Mouse (Mus musculus) adrenal gland, postnatal 25 days (tissue): ENCODE results near the gene Alox12b. TPM values are rescaled to one million over a fixed set of nuclear protein-coding genes. Genes with fewer than 3 reads are reported as not detected.

ENCODE experiments used
- DNase-seq: peaks from one replicate; pipeline ENCODE4 v3.0.0; 2021; ENCODE audit warnings: mixed read lengths
- total RNA-seq: library from RNA; stranded (reverse); gene quantifications from 2 replicates; pipeline ENCODE4 v1.2.3, GENCODE M21; 2021

Gene Alox12b
- total RNA-seq, 1 experiment from 2014 or later = not detected

- DNase-seq = no peak
Measured at GRCm38 (mm10) chr11:69178525-69178924, 21.7 kb downstream of the Alox12b start.

DNA sequence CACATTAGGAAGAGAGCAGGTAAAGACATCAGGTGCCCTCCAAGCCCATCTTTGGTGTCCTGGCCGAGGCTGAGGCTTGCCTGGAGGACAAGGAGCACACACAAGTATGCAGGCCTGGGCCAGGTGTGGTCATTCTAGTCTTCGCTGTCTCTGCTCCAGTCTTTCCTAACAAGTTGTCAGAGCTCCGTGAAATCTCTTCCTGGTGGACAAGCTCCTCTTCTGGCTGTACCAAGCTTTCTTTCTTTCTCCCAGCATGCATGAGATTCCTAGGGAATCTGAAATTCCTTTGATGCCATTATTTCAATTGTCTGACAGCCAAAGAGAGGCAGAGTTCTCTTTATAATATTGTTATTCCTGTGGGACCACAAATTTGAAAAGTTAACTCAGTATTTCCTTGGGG lies 22.7 kb downstream of the Alox12b start:
- DNase-seq = no peak

- DNase-seq = no peak
Measured at GRCm38 (mm10) chr11:69180120-69180519, 23.3 kb downstream of the Alox12b start.

- DNase-seq = no peak
Measured at GRCm38 (mm10) chr11:69185031-69185430, 28.2 kb downstream of the Alox12b start.

- DNase-seq = no peak
Measured at GRCm38 (mm10) chr11:69185936-69186335, 29.1 kb downstream of the Alox12b start.

DNA sequence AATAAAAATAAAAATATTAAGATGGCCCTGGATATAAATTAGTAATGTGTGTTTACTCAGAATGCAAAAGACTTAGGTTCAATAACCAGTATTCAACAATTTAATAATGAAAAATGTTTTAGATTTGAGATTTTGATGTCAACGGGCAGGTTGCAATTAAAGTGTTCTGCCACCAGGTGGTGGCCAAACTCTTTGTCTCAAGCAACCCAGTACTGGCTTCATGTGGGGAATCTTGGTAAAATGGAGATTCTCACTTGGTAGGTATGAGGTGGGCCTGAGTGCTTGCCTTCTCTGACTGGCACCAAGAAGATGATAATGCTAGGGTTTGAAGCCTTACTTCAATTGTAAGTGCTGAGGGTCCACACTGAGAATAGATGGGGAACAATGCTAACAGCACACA lies 36.1 kb downstream of the Alox12b start:
- peak; percentile 41 for DNase-seq

DNA sequence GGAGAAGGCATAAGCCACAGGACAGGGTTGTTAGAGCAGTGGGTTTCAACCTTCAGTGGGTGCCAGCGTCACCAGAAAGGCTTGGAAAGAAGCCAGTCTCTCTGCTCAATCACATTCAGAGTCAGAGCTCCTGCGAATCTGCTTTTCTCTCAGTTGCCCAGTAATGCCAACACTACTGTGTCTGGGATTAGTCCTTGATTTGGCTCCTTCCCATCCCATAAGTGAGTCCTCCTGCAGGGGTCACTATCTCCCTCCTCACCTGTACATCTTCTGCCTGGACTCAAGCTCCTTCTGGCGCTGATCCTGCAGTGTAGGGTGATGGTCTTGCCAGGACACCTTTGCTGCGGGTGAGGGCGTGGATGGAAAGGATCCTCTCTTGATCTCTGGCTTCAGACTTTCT lies 40.0 kb downstream of the Alox12b start:
- DNase-seq = no peak

DNA sequence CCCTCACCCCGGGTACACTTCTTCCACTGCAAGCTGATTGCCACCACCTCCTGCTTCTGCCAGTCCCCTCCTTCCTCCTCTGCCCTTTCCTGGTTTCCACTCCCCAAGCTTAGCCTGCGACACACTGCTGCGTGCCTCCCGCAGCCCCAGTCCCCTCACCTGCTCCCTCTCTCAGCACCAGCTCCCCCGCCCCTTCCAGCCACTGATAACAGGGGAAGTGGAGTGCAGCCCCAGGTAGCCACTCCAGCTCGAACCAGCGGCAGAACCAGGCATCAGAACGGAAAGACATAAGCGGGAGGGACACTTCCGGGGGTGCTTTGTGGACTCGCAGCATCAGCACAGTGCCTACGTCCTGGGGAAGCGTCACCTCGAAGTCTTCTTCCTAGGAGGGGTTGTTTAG lies 40.4 kb downstream of the Alox12b start:
- DNase-seq = no peak

DNA sequence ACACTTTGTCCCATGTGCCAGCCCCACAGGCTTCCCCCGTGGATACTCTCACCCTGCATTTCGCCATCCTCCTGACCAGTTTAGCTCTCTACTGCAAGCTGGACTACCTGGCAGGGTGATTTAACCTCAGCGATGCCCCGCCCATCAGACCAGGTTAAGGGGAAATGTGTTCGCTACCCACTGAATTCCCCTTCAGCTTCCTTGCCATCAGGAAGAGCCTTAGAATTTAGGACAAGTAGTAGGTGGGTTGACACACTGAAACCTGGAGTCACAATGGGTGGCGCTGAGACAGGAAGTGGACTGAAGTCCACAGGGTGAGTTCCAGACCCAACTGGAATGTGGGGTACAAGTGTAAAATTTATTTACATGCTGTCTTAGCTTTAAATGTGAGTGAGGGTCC lies 41.0 kb downstream of the Alox12b start, which contains the start of gene Alox8:
TSS of gene Alox8 (minus strand) at position 101 of the 400 bp plus-strand sequence.
- no peak for DNase-seq

DNA sequence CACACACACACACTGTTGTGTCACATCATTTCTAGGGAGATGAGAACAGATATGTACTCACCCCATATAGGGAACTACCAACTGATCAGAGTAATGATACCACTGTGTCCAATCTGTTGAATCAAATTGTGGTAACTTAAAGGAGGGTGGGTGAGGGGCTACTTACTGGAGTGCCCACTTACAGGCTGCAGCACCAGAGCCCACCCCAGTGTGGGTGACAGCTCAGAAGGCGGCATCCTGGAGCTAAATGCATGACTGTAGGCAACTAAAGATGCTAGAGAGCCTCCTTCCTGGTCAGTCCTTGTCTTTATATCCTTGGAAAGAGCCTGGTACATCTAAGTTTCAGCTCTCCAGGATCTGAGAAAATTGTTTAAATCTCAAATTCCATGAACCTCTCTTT lies 42.5 kb downstream of the Alox12b start:
- no peak for DNase-seq

GRCm38 (mm10) chr11:69200231-69200630 lies 43.4 kb downstream of the Alox12b start:
- DNase-seq = no peak

DNA sequence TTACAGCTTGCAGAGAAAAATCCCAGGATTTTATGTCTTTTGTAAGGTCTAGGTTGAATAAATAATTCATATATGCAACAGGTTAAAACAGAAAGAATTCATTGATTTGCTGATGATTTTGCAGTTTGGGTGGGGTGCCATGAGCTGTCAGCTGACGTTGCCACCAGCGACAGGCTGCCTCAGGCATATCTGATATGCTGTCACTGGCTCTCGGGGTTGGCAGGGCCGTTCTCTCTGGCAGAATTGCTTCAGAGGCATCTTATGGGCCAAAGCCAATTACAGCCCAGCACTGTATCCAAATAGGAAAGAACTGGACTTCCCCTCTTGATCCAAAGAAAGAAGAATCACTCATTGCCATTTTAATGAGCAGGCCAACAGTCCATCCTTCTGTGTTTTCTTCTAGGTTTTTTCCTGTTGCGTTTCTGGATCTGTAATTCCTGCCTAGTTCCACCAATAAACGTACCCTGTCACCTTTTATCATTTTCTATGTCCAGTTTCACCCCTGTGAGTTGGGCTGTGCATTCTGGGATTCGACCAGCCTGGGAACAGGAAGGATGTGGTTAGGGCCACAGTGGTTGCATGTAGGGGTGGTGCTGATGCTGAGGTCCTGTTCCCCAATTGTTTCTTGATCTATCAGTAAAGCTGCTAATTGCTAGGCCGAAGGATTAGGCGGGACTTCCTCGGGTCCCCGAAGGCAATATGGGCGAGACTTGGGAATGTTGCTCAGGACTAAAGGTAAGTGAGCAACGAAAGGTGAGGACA lies 45.9 kb downstream of the Alox12b start:
- DNase-seq = no peak

DNA sequence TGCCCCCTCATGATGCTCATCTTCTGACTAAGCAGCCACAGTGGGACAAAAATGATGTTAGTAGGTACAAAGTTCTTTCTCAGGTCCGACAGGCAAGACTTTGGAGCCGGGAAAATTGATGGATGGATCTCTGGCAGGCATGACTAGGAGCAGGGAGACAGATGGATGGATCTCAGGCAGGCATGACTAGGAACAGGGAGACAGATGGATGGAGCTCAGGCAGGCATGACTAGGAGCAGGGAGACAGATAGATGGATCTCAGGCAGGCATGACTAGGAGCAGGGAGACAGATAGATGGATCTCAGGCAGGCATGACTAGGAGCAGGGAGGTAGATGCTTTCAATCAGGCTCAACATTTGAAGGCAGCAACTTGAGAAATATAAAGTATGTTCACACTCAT lies 54.6 kb downstream of the Alox12b start:
- no peak for DNase-seq

- DNase-seq = no peak
Measured at GRCm38 (mm10) chr11:69217411-69217810, 60.6 kb downstream of the Alox12b start.

GRCm38 (mm10) chr11:69218661-69219060 lies 61.9 kb downstream of the Alox12b start:
- DNase-seq = no peak

Other genes with a start within 250 kb of the Alox12b start
- 0.70 TPM in 1 of 2 replicates, not detected in the other for gene Odf4, start 229.9 kb upstream of the Alox12b start, total RNA-seq
- gene Arhgef15, start 199.5 kb upstream of the Alox12b start, total RNA-seq = 18.7 and 23.4 TPM in 2 replicates
- 32.0 and 35.4 TPM in 2 replicates for gene Slc25a35, start 188.9 kb upstream of the Alox12b start, total RNA-seq
- 20.7 and 22.4 TPM in 2 replicates for gene Rangrf, start 181.8 kb upstream of the Alox12b start, total RNA-seq
- 39.7 and 40.1 TPM in 2 replicates for gene Pfas, start 148.5 kb upstream of the Alox12b start, total RNA-seq
- 32.9 and 33.9 TPM in 2 replicates for gene Ctc1, start 141.1 kb upstream of the Alox12b start, total RNA-seq
- 9.7 and 11.8 TPM in 2 replicates for gene Aurkb, start 111.3 kb upstream of the Alox12b start, total RNA-seq
- gene Borcs6, start 97.3 kb upstream of the Alox12b start, total RNA-seq = 23.1 and 32.0 TPM in 2 replicates
- gene Tmem107, start 86.2 kb upstream of the Alox12b start, total RNA-seq = 18.3 and 21.8 TPM in 2 replicates
- 143 and 163 TPM in 2 replicates for gene Vamp2, start 68.5 kb upstream of the Alox12b start, total RNA-seq
- gene Per1, start 61.8 kb upstream of the Alox12b start, total RNA-seq = 66.5 and 84.7 TPM in 2 replicates
- gene Hes7, start 36.6 kb upstream of the Alox12b start, total RNA-seq = not detected in 2 replicates
- gene 9130213A22Rik, start 34.4 kb upstream of the Alox12b start, total RNA-seq = 1.2 and 1.6 TPM in 2 replicates
- gene Aloxe3, start 31.1 kb upstream of the Alox12b start, total RNA-seq = 0.64 and 2.8 TPM in 2 replicates
- not detected in 2 replicates for gene Alox8, start 40.9 kb downstream of the Alox12b start, total RNA-seq
- gene Gucy2e, start 80.0 kb downstream of the Alox12b start, total RNA-seq = not detected in 2 replicates
- gene Cntrob, start 166.8 kb downstream of the Alox12b start, total RNA-seq = 10.3 and 13.3 TPM in 2 replicates
- gene Trappc1, start 167.0 kb downstream of the Alox12b start, total RNA-seq = 80.8 and 86.2 TPM in 2 replicates
- gene Kcnab3, start 169.3 kb downstream of the Alox12b start, total RNA-seq = 7.3 and 9.7 TPM in 2 replicates
- 6.8 and 7.7 TPM in 2 replicates for gene Rnf227, start 183.5 kb downstream of the Alox12b start, total RNA-seq
- 105 and 111 TPM in 2 replicates for gene Chd3, start 212.4 kb downstream of the Alox12b start, total RNA-seq
- 127 and 149 TPM in 2 replicates for gene Naa38, start 238.5 kb downstream of the Alox12b start, total RNA-seq
- 43.5 and 51.0 TPM in 2 replicates for gene Cyb5d1, start 238.6 kb downstream of the Alox12b start, total RNA-seq
- 13.9 and 16.9 TPM in 2 replicates for gene Tmem88, start 241.2 kb downstream of the Alox12b start, total RNA-seq